Mouse (Mus musculus): Measurements from ENCODE around the gene Gm10300.

GRCm38 (mm10) chr4:132066101-132066773, 8.3 kb upstream of the Gm10300 start:
- no peak for TF ChIP-seq CTCF (IDR thresholded peaks at IDR 0.05; ENCODE audit: extremely low read depth, insufficient read depth, insufficient read length, insufficient replicate concordance)
- no peak for TF ChIP-seq POLR2A (IDR thresholded peaks at IDR 0.05; ENCODE audit: low read depth, low read length)
